Mouse (Mus musculus) neural tube, embryonic 11.5 days (tissue): Measurements from ENCODE around the gene Sult6b2. TPM values are rescaled to one million over a fixed set of nuclear protein-coding genes. Genes with fewer than 3 reads are reported as not detected.
A peak's percentile ranks its signal among the peaks of the same experiment; 100 is the strongest.

Experiments used
- ATAC-seq: fragments of 200-750 bp; cut with Nextera tagmentation; 2 replicates; pipeline ENCODE4 v1.8.0; 2017; ENCODE audit warnings: moderate number of reproducible peaks, mild to moderate bottlenecking, moderate TSS enrichment, moderate library complexity; ENCODE audit not compliant: insufficient read depth, low FRiP score, low TSS enrichment
- DNase-seq: peaks from one replicate; pipeline ENCODE4 v3.0.0-alpha.2; 2015; ENCODE audit warnings: low spot score
- H3K27ac ChIP-seq: fragments of 300-500 bp; sonication (generic); 2 replicates; pipeline ENCODE4 v1.5.1; 2014; ENCODE audit warnings: low read depth, mild to moderate bottlenecking, low read length
- H3K27me3 ChIP-seq: fragments of 300-500 bp; sonication (generic); 2 replicates; pipeline ENCODE4 v1.6.1; 2014; ENCODE audit warnings: mild to moderate bottlenecking, low read length, mixed read lengths; ENCODE audit not compliant: control insufficient read depth, insufficient read depth
- H3K36me3 ChIP-seq: fragments of 300-500 bp; sonication (generic); 2 replicates; pipeline ENCODE4 v1.6.1; 2014; ENCODE audit warnings: mild to moderate bottlenecking, low read length, moderate library complexity, mixed read lengths; ENCODE audit not compliant: control insufficient read depth, insufficient read depth
- H3K4me1 ChIP-seq: fragments of 300-500 bp; sonication (generic); 2 replicates; pipeline ENCODE4 v1.6.1; 2014; ENCODE audit warnings: low read length, mixed read lengths; ENCODE audit not compliant: control insufficient read depth, insufficient read depth
- H3K4me2 ChIP-seq: fragments of 300-500 bp; sonication (generic); 2 replicates; pipeline ENCODE4 v1.6.1; 2014; ENCODE audit warnings: low read depth, mild to moderate bottlenecking, moderate library complexity
- H3K4me3 ChIP-seq: fragments of 300-500 bp; sonication (generic); 2 replicates; pipeline ENCODE4 v1.5.1; 2014; ENCODE audit warnings: low read depth, low read length
- H3K9ac ChIP-seq: fragments of 300-500 bp; sonication (generic); 2 replicates; pipeline ENCODE4 v1.6.1; 2014; ENCODE audit warnings: mild to moderate bottlenecking, low read length
- H3K9me3 ChIP-seq: fragments of 300-500 bp; sonication (generic); 2 replicates; pipeline ENCODE4 v1.6.1; 2016; ENCODE audit warnings: low read length; ENCODE audit not compliant: control insufficient read depth
- WGBS: fragments of 180-500 bp; shearing (Covaris S2); extraction: QIAGEN DNeasy Blood & Tissue Kit; methylation state at CpG from one replicate; pipeline ENCODE4 v1.1.7; 2014; 5-methylcytosine and 5-hydroxymethylcytosine counted together
- polyA plus RNA-seq: library from polyadenylated mRNA; unstranded; fragments of >200 nt; fragmentation: Nextera tagmentation; extraction: Ambion mirVana; gene quantifications from 2 replicates; pipeline ENCODE4 v1.2.1, GENCODE M21; 2014

Gene Sult6b2
- polyA plus RNA-seq, 1 experiment from 2014 or later: 0.29 TPM

DNA sequence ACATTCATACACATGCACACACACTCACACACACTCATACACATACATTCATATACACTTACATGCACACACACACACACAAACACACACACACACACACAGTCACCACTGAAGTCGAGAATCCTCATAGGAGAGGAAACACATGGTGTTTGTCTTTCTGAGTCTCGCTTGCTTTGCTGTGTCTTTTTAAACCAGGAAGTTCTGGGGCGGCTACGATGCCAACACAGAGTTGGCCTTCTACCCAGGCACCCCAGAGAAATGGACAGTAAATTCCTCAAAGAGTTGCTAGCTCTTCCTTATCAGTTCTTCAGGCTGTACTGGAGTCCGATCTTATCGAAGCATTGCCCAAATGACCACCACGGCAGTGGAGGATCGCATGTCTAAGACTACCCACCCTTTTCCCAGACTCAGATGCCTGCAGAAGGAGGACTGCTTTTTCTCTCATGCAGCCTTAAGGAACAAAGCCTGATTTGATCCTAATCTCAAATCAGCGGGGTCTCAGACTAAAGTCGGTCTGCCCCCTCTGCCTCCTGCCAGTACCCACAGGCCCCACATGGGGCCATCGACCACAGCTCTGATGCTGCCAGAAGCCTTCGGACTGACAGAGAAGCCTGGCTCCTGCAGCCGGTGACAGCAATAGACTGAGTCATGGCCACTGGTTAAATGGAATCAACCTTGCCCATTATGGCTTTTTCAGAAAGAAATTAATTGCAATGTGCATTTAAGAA, 11.9 kb downstream of the Sult6b2 start:
- H3K4me1 ChIP-seq: 0 out of 2 replicates have a peak, but pooled peaks cover 2% of the 10 kb centered on the region
- no peaks in the 10 kb centered on the region for H3K9me3 ChIP-seq
- H3K36me3 ChIP-seq: no peaks in the 10 kb centered on the region
- no peaks in the 10 kb centered on the region for H3K27me3 ChIP-seq
- no peak overlapping the region for H3K4me2 ChIP-seq
- H3K27ac ChIP-seq: no peak overlapping the region
- no peak overlapping the region for H3K4me3 ChIP-seq
- 56% methylated on average over 13 of the region's 13 CpGs for WGBS
- ATAC-seq: peak; percentile 62; the same call in 1 of the 2 replicates
- H3K9ac ChIP-seq: no peak overlapping the region
- no peak for DNase-seq

DNA sequence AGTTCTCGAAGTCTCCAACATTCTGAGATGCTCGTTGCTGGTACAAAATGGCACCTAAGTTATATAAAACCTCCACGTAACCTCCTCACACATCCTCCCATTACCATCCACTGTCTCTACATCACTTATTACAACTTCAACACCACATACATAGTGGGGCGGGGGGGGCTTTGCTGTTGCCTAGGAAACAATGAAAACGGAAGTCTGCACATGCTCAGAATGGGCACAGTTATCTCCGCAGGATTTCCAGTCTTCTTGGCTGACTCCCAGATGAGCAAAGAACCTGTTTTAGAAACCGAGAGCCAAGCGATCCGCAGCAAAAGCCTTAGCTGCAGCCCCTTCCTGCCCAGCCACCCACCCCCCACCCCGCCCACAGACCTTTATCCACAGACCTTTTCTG, 14.6 kb downstream of the Sult6b2 start:
- H3K36me3 ChIP-seq: no peaks in the 10 kb centered on the region
- H3K9me3 ChIP-seq: no peaks in the 10 kb centered on the region
- H3K4me1 ChIP-seq: 0 out of 2 replicates have a peak, but pooled peaks cover 2% of the 10 kb centered on the region
- no peak overlapping the region for H3K27ac ChIP-seq
- ATAC-seq (no peak), DNase-seq (no peak)
- 94% methylated on average over 10 of the region's 10 CpGs for WGBS
- no peaks in the 10 kb centered on the region for H3K27me3 ChIP-seq
- H3K9ac ChIP-seq: no peak overlapping the region
- no peak overlapping the region for H3K4me3 ChIP-seq
- H3K4me2 ChIP-seq: no peak overlapping the region

DNA sequence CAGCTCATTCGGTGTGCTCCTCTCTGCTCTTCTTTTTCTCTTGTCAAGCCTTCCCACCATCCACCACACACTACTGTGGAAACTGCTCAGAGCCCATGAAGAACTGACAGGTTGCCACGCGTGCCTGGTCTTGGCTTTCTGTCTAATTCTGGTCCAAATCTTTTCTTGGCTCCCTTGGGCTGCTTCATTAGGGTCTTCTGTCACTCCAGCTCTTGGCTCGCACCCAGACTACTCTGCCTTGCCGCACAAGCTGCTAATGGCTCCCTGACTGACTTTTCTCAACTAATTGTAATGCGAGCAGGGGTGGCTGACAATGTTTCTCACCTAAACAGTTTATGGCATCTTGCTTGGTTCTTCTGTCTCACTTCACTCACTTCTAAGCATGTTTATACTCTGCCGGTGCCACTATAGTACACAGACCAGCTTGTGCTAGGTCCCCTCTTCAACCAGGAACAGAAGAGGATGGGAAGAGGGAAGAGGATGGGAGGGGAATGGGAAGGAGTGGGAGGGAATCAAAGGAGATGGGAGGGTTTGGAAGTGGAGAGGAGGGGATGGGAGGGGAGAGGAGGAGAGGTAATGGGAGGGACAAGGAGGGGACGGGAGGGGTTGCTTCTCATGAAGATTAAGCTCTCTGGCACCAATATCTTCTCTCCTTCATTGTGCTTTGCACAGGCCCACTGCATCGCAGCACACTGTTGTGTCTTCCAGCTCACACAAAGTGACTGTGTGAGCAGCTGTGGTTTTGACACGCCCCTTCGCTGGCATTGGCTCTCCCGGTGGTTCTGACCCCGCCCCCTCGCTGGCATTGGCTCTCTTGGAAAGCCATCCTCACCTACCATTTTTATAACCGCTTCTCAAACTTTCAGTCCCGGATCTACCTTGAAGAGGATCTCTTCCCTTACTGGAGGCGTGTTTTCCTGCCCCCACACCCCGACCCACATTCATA, 16.0 kb downstream of the Sult6b2 start:
- H3K9ac ChIP-seq: no peak overlapping the region
- DNase-seq (no peak), ATAC-seq (no peak)
- H3K4me3 ChIP-seq: no peak overlapping the region
- H3K4me1 ChIP-seq: 0 out of 2 replicates have a peak, but pooled peaks cover under 1% of the 10 kb centered on the region
- H3K4me2 ChIP-seq: no peak overlapping the region
- no peaks in the 10 kb centered on the region for H3K27me3 ChIP-seq
- H3K36me3 ChIP-seq: no peaks in the 10 kb centered on the region
- WGBS: 52% methylated on average over 17 of the region's 18 CpGs
- no peaks in the 10 kb centered on the region for H3K9me3 ChIP-seq
- H3K27ac ChIP-seq: no peak overlapping the region

DNA sequence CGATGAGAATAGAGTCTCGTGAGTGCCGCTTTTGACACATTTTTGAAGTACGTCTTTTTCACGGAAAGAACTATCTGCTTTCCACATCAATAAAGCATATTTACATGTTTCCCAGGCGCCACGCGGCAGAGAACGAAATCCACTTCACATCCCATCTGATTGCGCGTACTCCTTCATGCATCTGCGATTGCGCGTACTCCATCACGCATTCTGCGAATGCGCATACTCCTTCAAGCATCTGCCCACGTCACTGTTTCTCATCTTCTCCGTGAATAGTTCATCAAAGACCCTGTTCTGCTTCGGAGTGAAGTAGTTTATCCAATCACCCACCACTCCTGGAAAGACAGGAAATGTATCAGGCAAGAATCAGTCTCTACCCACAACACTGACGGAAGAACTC, 18.2 kb downstream of the Sult6b2 start:
- Histone ChIP-seq H3K4me2 (no peak overlapping the region), H3K4me3 (no peak overlapping the region), H3K9ac (no peak overlapping the region), H3K36me3 (no peaks in the 10 kb centered on the region), H3K4me1 (no peaks in the 10 kb centered on the region), H3K27me3 (no peaks in the 10 kb centered on the region), H3K27ac (no peak overlapping the region), H3K9me3 (no peaks in the 10 kb centered on the region)
- ATAC-seq (no peak), DNase-seq (no peak)
- WGBS: 89% methylated on average over 21 of the region's 21 CpGs

DNA sequence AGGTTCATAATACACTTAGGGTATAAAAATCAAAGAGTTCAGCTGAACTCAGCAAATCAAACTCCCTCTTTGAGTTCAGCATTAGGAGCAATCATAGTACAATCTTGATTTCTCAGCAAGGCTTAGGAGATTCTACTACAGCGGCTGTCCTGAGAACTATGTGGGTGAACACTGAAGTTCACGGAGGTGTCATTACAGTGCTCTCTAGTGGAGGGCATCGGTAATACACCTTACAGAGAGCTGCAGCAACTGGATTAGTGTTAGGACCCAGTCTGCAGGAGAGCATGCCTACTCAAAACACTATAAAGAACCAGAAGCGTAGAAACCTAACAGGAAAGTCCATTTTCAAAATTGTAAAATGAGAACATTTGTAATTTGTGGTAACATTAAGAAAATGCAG, 19.0 kb downstream of the Sult6b2 start:
- Histone ChIP-seq H3K36me3 (no peaks in the 10 kb centered on the region), H3K27ac (no peak overlapping the region), H3K4me3 (no peak overlapping the region), H3K27me3 (no peaks in the 10 kb centered on the region), H3K4me1 (no peaks in the 10 kb centered on the region), H3K9ac (no peak overlapping the region), H3K4me2 (no peak overlapping the region), H3K9me3 (no peaks in the 10 kb centered on the region)
- DNase-seq: peak; percentile 51
- WGBS: 41% methylated on average over 4 of the region's 4 CpGs
- ATAC-seq: no peak

DNA sequence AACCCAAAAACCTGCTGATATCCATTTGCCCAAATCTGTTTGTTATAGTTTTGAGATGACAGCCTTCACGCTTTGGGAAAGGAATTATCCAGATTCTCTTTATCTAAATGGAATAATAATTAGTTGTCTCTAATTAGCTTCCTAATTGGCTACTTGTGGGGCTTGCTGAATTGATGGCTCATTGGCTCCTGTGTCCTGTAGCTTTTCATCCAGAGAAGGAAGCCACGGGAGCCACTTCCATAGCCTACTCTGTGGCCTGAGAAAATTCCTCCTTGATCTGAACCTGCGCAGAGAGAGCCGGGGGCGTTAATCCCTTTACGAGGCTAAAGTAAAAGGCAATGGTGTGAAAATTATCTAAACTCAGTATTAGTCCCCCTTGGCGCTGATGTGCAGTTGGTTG, 23.0 kb downstream of the Sult6b2 start:
- Histone ChIP-seq H3K4me3 (no peak overlapping the region), H3K36me3 (no peaks in the 10 kb centered on the region), H3K4me2 (no peak overlapping the region), H3K4me1 (no peaks in the 10 kb centered on the region), H3K27ac (no peak overlapping the region), H3K9ac (no peak overlapping the region), H3K9me3 (no peaks in the 10 kb centered on the region), H3K27me3 (no peaks in the 10 kb centered on the region)
- DNase-seq (no peak), ATAC-seq (no peak)
- WGBS: 84% methylated on average over 7 of the region's 7 CpGs

DNA sequence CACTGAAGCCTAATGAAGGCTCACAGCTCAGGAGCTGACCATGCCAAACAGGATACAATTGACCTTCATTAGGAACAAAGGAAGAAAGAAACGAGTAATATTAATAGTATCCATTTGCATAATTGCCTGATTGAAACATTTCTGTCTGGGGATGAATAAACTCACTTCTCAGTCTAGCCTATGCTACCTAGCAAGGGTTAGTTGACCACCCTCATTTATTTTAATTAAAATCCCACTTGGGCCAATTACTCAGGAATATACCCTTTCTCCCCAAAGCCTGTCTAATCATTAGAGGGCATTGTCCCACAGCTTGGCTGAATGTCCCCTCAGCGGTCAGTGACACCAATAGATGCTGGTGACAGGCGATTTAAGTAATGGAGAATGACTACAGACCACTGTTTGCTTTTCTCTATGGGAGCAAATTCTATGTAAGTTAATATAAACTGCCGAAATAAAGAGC, 23.7 kb downstream of the Sult6b2 start:
- no peaks in the 10 kb centered on the region for H3K36me3 ChIP-seq
- H3K4me1 ChIP-seq: no peaks in the 10 kb centered on the region
- no peak for DNase-seq
- 75% methylated on average over 4 of the region's 4 CpGs for WGBS
- H3K27me3 ChIP-seq: no peaks in the 10 kb centered on the region
- H3K9me3 ChIP-seq: no peaks in the 10 kb centered on the region
- no peak overlapping the region for H3K4me2 ChIP-seq
- H3K4me3 ChIP-seq: no peak overlapping the region
- H3K27ac ChIP-seq: no peak overlapping the region
- ATAC-seq: no peak
- H3K9ac ChIP-seq: no peak overlapping the region

DNA sequence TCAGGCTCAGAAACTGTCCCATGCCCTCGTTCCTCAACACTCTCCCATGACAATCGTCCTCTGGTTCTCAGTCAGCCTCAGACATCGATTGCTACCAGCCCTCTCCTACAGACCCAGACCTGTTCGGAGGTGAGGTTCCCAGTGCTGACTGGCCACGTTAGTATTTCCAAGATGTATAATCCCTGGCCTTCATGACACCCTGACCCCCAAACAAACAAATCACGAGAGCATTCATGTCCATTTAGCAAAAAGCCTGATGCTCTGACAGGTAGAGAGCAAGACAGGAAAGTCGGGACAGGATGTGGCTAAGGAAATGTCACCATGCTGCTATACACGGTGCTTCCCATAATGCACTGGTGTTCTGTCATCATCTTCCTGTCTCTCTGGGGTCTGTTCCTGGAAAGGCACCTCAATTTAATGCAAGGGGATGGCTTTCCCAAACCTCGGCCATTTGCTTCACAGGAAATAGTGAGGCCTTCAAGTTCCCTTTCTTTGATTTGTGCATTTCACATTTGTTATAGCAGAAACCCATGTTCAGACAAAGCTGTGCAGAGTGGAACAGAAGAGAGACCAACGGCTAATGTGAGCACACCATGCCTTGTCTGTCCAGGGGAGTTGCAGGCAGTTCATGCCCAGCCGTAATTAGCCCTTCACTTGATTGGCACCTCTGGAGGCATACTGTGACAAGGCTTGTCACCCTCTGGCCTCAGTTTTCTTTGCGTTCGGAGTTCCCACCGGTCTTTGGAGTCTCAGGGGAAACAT, 24.3 kb downstream of the Sult6b2 start:
- ATAC-seq (0 out of 2 replicates have a peak, but pooled peaks have one; percentile 3), DNase-seq (no peak)
- WGBS: 72% methylated on average over 14 of the region's 14 CpGs
- Histone ChIP-seq H3K4me2 (no peak overlapping the region), H3K27me3 (no peaks in the 10 kb centered on the region), H3K4me1 (no peaks in the 10 kb centered on the region), H3K36me3 (no peaks in the 10 kb centered on the region), H3K9ac (no peak overlapping the region), H3K9me3 (no peaks in the 10 kb centered on the region), H3K27ac (no peak overlapping the region), H3K4me3 (no peak overlapping the region)
